Mouse (Mus musculus) liver, embryonic 14.5 days (tissue): ENCODE data around the gene Slc27a1. TPM values are rescaled to one million over a fixed set of nuclear protein-coding genes. Genes with fewer than 3 reads are reported as not detected.

ENCODE experiments used
- ATAC-seq: fragments of 200-750 bp; cut with Nextera tagmentation; 2 replicates; pipeline ENCODE4 v1.8.0; 2017; ENCODE audit warnings: moderate number of reproducible peaks, mild to moderate bottlenecking, moderate library complexity; ENCODE audit not compliant: insufficient read depth
- DNase-seq, 3 experiments: peaks; one replicate each; pipeline ENCODE4 v3.0.0-alpha.2; 2012 to 2013; ENCODE audit warnings: low read depth in 3 of 3, low spot score in 3 of 3
- H3K27ac ChIP-seq: fragments of 300-500 bp; sonication (generic); 2 replicates; pipeline ENCODE4 v1.5.1; 2014; ENCODE audit warnings: moderate library complexity, mild to moderate bottlenecking, control low read depth, inconsistent platforms
- H3K27me3 ChIP-seq: fragments of 300-500 bp; sonication (generic); 2 replicates; pipeline ENCODE4 v1.6.1; 2014; ENCODE audit warnings: mild to moderate bottlenecking, low read length, moderate library complexity; ENCODE audit not compliant: control insufficient read depth, insufficient read depth
- H3K36me3 ChIP-seq: fragments of 300-500 bp; sonication (generic); replicated peaks from 2 replicates; pipeline ENCODE4 v1.6.1; 2014; ENCODE audit warnings: low read depth; ENCODE audit not compliant: control insufficient read depth, insufficient read depth
- H3K4me1 ChIP-seq, 2 experiments: fragments of 200-500 bp in 1 of 2; fragments of 300-500 bp in 1 of 2; sonication (generic) in 1 of 2; replicated peaks; 2 replicates each; pipeline ENCODE4 v1.6.1; 2012 to 2014; ENCODE audit warnings: antibody characterized with exemption in 1 of 2, inconsistent platforms in 1 of 2, low read length in 1 of 2; ENCODE audit not compliant: control insufficient read depth in 2 of 2, insufficient read depth in 2 of 2
- H3K4me2 ChIP-seq: fragments of 300-500 bp; sonication (generic); 2 replicates; pipeline ENCODE4 v1.6.1; 2014; ENCODE audit warnings: low read depth, mild to moderate bottlenecking, control low read depth, moderate library complexity
- H3K4me3 ChIP-seq, 2 experiments: fragments of 200-500 bp in 1 of 2; fragments of 300-500 bp in 1 of 2; sonication (generic) in 1 of 2; 2 replicates each; pipeline ENCODE4 v1.5.1; 2012 to 2014; ENCODE audit warnings: low read depth in 2 of 2, low read length in 2 of 2, mild to moderate bottlenecking in 2 of 2, control low read depth in 1 of 2, inconsistent platforms in 1 of 2, moderate library complexity in 1 of 2; ENCODE audit not compliant: insufficient read depth in 1 of 2
- H3K9ac ChIP-seq: fragments of 300-500 bp; sonication (generic); replicated peaks from 2 replicates; pipeline ENCODE4 v1.6.1; 2014; ENCODE audit warnings: mild to moderate bottlenecking, control low read depth, moderate library complexity
- H3K9me3 ChIP-seq: fragments of 300-500 bp; sonication (generic); 2 replicates; pipeline ENCODE4 v1.6.1; 2016; ENCODE audit warnings: low read length, mixed read lengths; ENCODE audit not compliant: control insufficient read depth
- CTCF ChIP-seq: IDR thresholded peaks from 2 replicates; pipeline ENCODE4 v1.5.1; 2016; ENCODE audit warnings: antibody characterized with exemption, low read depth, control low read depth
- EP300 ChIP-seq: IDR thresholded peaks from 2 replicates; pipeline ENCODE4 v1.6.1; 2016; ENCODE audit warnings: antibody characterized with exemption, low read depth
- WGBS: fragments of 180-500 bp; shearing (Covaris S2); extraction: QIAGEN DNeasy Blood & Tissue Kit; methylation state at CpG from one replicate; pipeline ENCODE4 v1.1.7; 2014; ENCODE audit not compliant: insufficient replicate concordance; 5-methylcytosine and 5-hydroxymethylcytosine counted together
- polyA plus RNA-seq, 2 experiments: library from polyadenylated mRNA; depleted of rRNA in 1 of 2; stranded (reverse) in 1 of 2; unstranded in 1 of 2; fragments of >200 nt; fragmentation: Nextera tagmentation in 1 of 2; extraction: Ambion mirVana in 1 of 2; gene quantifications; 2 replicates each; pipeline versions ENCODE4 v1.2.1 to v1.2.3; 2012 to 2014

Gene Slc27a1
- polyA plus RNA-seq, 2 experiments: 0.28 to 1.9 TPM

DNA sequence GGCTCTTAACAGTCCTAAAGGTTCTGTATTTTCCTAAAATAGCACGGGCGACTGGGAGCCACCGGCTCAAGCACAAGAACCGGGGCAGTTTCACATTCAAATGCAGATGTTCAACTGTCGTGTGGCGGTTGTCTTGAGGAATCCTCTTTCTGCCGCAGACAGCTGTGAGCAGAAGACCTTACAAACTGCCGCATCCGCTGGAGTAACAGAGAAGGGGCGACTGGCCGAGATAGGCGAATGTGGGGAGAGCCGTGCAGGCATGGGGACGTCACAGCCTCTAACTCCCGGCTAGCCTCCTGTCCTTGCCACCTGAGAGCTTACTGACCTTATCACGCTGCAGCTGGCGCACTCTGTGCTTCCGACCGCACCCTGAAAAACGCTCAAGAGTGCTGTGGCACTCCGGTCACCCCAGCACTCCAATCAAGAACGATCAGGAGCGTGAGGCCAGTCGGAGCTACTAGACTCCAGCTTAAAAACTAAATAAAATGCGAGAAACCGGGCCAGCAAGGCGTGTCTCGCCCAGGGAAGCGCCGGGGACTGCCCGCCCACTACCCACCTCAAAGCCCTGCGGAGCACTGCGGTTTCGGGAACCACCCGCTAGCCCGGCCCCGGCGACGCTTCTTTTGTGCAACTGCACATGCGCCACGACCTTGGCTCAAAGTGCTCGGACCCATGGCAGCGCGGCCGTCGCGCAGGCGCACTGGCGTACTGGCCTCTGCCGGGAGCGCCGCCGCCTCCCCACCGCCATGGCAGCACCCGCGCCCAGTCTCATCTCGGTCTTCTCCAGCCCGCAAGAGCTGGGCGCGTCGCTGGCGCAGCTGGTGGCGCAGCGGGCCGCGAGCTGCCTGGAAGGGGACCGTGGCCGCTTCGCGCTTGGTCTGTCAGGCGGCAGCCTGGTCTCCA is 23.0 kb downstream of the Slc27a1 start, which contains the start of gene Pgls:
Pgls (plus strand) TSS at position 706 of the 903 bp plus-strand sequence.
- Histone ChIP-seq H3K27me3 (no peaks in the 10 kb centered on the region), H3K4me2 (peak within 1 kb of the TSS; percentile 98), H3K27ac (peak within 1 kb of the TSS; percentile 90), H3K9ac (peak within 1 kb of the TSS; percentile 79), H3K4me3 (peak within 1 kb of the TSS; percentile 72 to 80), H3K36me3 (no peaks in the 10 kb centered on the region), H3K4me1 (peaks cover 9 to 19% of the 10 kb centered on the region in 2 experiments), H3K9me3 (no peaks in the 10 kb centered on the region)
- TF ChIP-seq EP300 (peak; percentile 46; the same call in 1 of the 2 replicates), CTCF (no peak; the same call in 1 of the 2 replicates)
- ATAC-seq: peak; percentile 87
- under 1% methylated on average over 69 of the region's 71 CpGs for WGBS
- DNase-seq: peak; percentile 83 to 84 (median 84)

DNA sequence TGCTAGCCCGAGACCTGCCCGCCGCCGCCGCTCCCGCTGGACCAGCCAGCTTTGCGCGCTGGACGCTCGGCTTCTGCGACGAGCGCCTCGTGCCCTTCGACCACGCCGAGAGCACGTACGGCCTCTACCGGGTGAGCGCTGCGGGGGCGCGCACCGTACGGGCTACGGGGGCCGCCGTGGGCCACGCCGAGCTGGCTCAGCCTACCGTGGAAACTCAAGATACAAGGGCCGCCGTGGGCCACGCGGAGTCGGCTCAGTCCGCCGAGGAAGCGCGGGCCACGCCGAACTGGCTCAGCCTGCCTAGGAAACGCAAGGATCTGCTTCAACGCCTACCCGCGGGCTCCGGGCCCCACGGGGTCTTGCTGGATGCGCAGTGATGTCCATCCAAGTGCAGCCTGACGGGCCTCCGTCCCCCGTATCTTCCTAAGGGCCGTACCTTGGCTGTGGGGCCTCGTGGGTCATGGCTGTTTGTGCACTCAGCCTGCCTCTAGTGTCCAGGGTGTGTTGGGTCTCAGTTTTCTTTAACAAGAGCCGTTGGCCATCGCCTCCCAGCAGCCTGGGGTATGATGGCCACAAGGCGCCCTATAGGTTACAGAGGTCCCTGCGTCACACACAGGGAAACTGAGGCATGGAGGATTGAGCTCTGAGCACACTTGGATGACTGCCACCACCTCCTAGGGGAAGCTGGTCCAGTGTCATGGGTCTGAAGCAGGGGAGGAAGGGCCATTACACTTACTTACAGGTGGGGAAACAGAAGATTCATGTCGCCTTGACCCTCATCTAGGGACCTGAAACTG is 23.9 kb downstream of the Slc27a1 start:
- peak overlapping the region; percentile 98 for H3K4me2 ChIP-seq
- H3K9me3 ChIP-seq: no peaks in the 10 kb centered on the region
- H3K4me1 ChIP-seq: peaks cover 9 to 19% of the 10 kb centered on the region in 2 experiments
- no peaks in the 10 kb centered on the region for H3K27me3 ChIP-seq
- peak overlapping the region; percentile 72 to 80 for H3K4me3 ChIP-seq
- H3K27ac ChIP-seq: peak overlapping the region; percentile 90
- no peaks in the 10 kb centered on the region for H3K36me3 ChIP-seq
- DNase-seq (no peak), ATAC-seq (peak; percentile 50)
- WGBS: 3% methylated on average over 60 of the region's 60 CpGs
- TF ChIP-seq EP300 (no peak), CTCF (no peak)
- peak overlapping the region; percentile 79 for H3K9ac ChIP-seq

DNA sequence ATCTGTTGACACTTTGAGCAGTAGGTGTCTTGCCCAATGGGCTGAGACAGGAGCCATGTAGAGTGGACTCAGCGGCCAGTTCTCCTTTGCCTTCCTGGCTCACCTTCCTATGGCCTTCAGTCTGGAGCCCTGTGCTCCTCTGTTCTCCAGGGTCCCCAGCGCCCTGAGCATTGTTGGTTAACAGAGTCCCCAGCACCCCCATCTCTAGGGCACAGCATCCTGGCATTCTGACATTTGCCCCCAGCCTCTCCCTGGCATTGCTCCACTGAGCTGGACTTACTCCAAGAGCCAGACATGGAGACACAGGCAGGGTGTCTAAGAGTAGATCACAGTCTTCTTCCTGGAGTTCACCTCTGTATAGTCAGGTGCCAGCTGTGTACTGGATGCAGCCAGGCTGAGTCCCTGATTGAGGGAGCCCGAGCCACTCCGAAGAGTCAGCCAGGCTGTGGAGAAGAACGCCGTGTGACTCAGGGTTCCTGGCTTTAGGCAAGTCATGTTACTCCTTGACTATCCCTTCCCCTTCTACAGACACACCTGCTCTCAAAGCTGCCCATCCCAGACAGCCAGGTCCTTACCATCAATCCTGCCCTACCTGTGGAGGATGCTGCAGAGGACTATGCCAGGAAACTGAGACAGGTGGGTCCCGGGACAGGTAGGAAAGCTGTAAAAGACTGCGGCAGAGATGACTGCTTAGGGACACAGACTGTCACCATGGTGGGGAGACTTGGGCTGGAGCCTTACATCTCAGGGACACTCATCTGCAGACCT is 25.1 kb downstream of the Slc27a1 start:
- no peak for DNase-seq
- H3K4me3 ChIP-seq: no peak overlapping the region
- no peak for TF ChIP-seq EP300
- no peak for TF ChIP-seq CTCF

DNA sequence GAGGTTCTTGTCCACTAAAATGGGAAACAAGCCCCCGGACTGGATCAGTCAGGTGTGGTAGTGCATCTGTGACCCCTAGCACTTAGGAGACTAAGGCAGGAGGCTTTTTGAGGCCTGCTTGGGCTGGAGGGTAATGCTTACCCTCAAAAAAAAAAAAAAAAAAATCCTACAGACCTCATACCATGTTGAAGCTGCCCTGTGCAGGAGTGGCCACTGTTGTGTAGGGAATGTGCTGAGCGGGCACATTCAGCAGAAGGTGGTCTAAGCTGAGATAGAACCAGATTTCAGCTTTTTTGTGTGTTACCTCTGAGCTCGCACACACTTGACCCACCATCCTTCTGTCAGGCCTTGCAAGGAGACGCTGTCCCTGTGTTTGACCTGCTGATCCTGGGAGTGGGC is 25.6 kb downstream of the Slc27a1 start:
- H3K4me1 ChIP-seq: peaks cover 9 to 19% of the 10 kb centered on the region in 2 experiments
- H3K36me3 ChIP-seq: no peaks in the 10 kb centered on the region
- ATAC-seq: no peak
- DNase-seq: no peak
- TF ChIP-seq CTCF (no peak), EP300 (no peak)
- no peak overlapping the region for H3K4me3 ChIP-seq
- no peaks in the 10 kb centered on the region for H3K9me3 ChIP-seq
- H3K27ac ChIP-seq: no peak overlapping the region
- no peaks in the 10 kb centered on the region for H3K27me3 ChIP-seq
- no peak overlapping the region for H3K4me2 ChIP-seq
- no peak overlapping the region for H3K9ac ChIP-seq
- 84% methylated on average over 4 of the region's 4 CpGs for WGBS

More for the DNA sequence above, 25.1 kb downstream of the Slc27a1 start:
- peaks cover 9 to 19% of the 10 kb centered on the region in 2 experiments for H3K4me1 ChIP-seq
- no peak for ATAC-seq
- H3K27me3 ChIP-seq: no peaks in the 10 kb centered on the region
- no peak overlapping the region for H3K27ac ChIP-seq
- WGBS: 81% methylated on average over 8 of the region's 8 CpGs
- no peak overlapping the region for H3K9ac ChIP-seq
- H3K4me2 ChIP-seq: peak overlapping the region; percentile 98
- H3K9me3 ChIP-seq: no peaks in the 10 kb centered on the region
- no peaks in the 10 kb centered on the region for H3K36me3 ChIP-seq
